In the genomic region with DNA sequence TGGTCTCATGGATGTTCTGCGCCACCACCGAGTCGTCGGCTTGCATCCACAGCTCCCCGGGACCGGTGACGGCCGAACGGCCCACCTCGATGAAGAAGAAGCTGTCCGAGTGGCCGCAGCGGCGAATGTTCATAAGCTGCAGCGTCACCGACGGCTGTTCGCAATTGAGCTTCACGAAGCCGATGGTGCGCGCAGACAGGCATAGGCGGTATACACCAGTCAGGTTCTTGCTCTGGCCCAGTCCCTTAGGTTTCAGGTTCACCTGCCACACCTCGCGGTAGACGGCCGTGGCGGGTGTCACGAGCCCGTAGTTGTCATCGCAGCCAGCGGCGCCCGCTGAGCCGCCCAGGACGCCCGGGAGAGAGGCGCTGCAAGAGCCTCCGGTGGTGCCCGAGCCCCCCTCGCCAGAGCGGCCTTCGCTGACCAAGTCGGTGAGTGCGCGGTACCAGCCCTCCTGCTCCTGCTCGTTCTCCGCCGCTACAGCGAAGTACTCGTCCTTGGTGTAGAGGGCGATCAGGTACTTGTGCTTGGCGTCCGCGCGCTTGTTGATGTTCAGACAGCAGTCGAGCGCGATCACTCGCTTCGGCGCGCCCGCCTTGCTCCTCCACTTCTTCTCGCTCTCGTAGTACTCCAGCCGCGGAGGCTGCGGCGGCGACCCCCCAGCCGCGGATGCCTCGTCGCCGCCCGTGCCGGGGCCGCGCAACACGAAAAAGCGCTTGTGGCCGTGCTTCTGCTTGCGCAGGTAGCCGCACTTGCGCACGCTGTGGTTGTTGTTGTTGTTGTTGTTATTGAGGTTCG, we compare ENCODE assay signal across 8 mouse cellular contexts. TPM values are rescaled to one million over a fixed set of nuclear protein-coding genes. Genes with fewer than 3 reads are reported as not detected.
A peak's percentile ranks its signal among the peaks of the same experiment; 100 is the strongest.
DNase-seq lines count a peak whose midpoint lies in the region; ATAC-seq and TF ChIP-seq lines count a peak whose summit lies in the region.

No protein-coding gene starts in this region.

- H3K4me2 ChIP-seq in intestine, embryonic 16.5 days (ENCODE audit: low read depth, low read length): peak overlapping the region; percentile 85
- H3K4me2 ChIP-seq in neural tube, embryonic 11.5 days (ENCODE audit: low read depth): peak overlapping the region; percentile 79

- H3K79me2 ChIP-seq in liver, adult 2 months (ENCODE audit: control insufficient read depth, insufficient read depth, low read length): peaks cover 44% of the 10 kb centered on the region

- H3K9ac ChIP-seq in intestine, embryonic 16.5 days (ENCODE audit: low read depth, low read length): peak overlapping the region; percentile 91
- peak overlapping the region; percentile 94 for H3K9ac ChIP-seq in liver, adult 2 months (ENCODE audit: low read depth, low read length)
- H3K9ac ChIP-seq in neural tube, embryonic 11.5 days (ENCODE audit: low read length): peak overlapping the region; percentile 87

- TF ChIP-seq POLR2A in liver, adult 2 months (IDR thresholded peaks at IDR 0.05; ENCODE audit: extremely low read depth, insufficient read depth, low read length): no peak

- DNase-seq in A20 (ENCODE audit: low read depth, low spot score): peak; percentile 88
- DNase-seq in T-cell, adult 2 months (ENCODE audit: low spot score): peak; percentile 74
- DNase-seq in cerebellum, postnatal 4 days (ENCODE audit: low spot score in 2 of 2): peak; percentile 33 to 49
- DNase-seq in gastrocnemius, adult 2 months: peak; percentile 74
- peak; percentile 63 for DNase-seq in liver, adult 2 months (ENCODE audit: extremely low read depth, low read depth, low spot score)
- peak; percentile 68 for DNase-seq in neural tube, embryonic 11.5 days (ENCODE audit: low spot score)
- DNase-seq in testis, postnatal 14 days (ENCODE audit: low spot score): peak; percentile 29

- no peaks in the 10 kb centered on the region for H3K9me3 ChIP-seq in intestine, embryonic 16.5 days (ENCODE audit: control insufficient read depth, low read length)
- H3K9me3 ChIP-seq in neural tube, embryonic 11.5 days (ENCODE audit: control insufficient read depth, low read length): no peaks in the 10 kb centered on the region

- H3K4me3 ChIP-seq in gastrocnemius, adult 2 months: peak overlapping the region; percentile 96
- peak overlapping the region; percentile 90 for H3K4me3 ChIP-seq in intestine, embryonic 16.5 days (ENCODE audit: low read length)
- peak overlapping the region; percentile 77 for H3K4me3 ChIP-seq in liver, adult 2 months (ENCODE audit: insufficient read depth, low read depth, low read length)
- H3K4me3 ChIP-seq in neural tube, embryonic 11.5 days (ENCODE audit: low read depth, low read length): peak overlapping the region; percentile 87

- H3K36me3 ChIP-seq in intestine, embryonic 16.5 days (ENCODE audit: control insufficient read depth, insufficient read depth, low read length): peaks cover 5% of the 10 kb centered on the region; the same call in 1 of the 2 replicates
- no peaks in the 10 kb centered on the region for H3K36me3 ChIP-seq in liver, adult 2 months (ENCODE audit: control insufficient read depth, insufficient read depth, low read length)
- no peaks in the 10 kb centered on the region; the same call in 1 of the 2 replicates for H3K36me3 ChIP-seq in neural tube, embryonic 11.5 days (ENCODE audit: control insufficient read depth, insufficient read depth, low read length)

- no peak for ATAC-seq in intestine, embryonic 16.5 days
- ATAC-seq in neural tube, embryonic 11.5 days (ENCODE audit: insufficient read depth, low FRiP score, low TSS enrichment): no peak

- peaks cover 45% of the 10 kb centered on the region for H3K4me1 ChIP-seq in intestine, embryonic 16.5 days (ENCODE audit: control insufficient read depth, insufficient read depth, low read length)
- peaks cover 34% of the 10 kb centered on the region for H3K4me1 ChIP-seq in liver, adult 2 months (ENCODE audit: control insufficient read depth, insufficient read depth, low read length)
- peaks cover 42% of the 10 kb centered on the region for H3K4me1 ChIP-seq in neural tube, embryonic 11.5 days (ENCODE audit: control insufficient read depth, insufficient read depth, low read length)

- H3K27ac ChIP-seq in gastrocnemius, adult 2 months: peak overlapping the region; percentile 100
- H3K27ac ChIP-seq in intestine, embryonic 16.5 days (ENCODE audit: low read length): peak overlapping the region; percentile 96
- H3K27ac ChIP-seq in liver, adult 2 months (replicated peaks; ENCODE audit: insufficient read depth, low read depth, low read length): peak overlapping the region; percentile 45
- H3K27ac ChIP-seq in neural tube, embryonic 11.5 days (ENCODE audit: low read depth, low read length): peak overlapping the region; percentile 97

- intact Hi-C loops in gastrocnemius, adult 2 months (cut with DNase I): loop anchor here (2.0 to 5.0 kb wide), 6 partner anchors 85 to 569 kb away; no protein-coding TSS in a partner anchor

- WGBS in intestine, embryonic 16.5 days: under 1% methylated on average over 88 of the region's 88 CpGs
- WGBS in liver, adult 2 months: under 1% methylated on average over 88 of the region's 88 CpGs
- WGBS in neural tube, embryonic 11.5 days: under 1% methylated on average over 87 of the region's 88 CpGs

- no peaks in the 10 kb centered on the region for H3K27me3 ChIP-seq in intestine, embryonic 16.5 days (replicated peaks; ENCODE audit: control insufficient read depth, insufficient read depth, low read length)
- no peaks in the 10 kb centered on the region for H3K27me3 ChIP-seq in liver, adult 2 months (ENCODE audit: control insufficient read depth, insufficient read depth, low read length)
- H3K27me3 ChIP-seq in neural tube, embryonic 11.5 days (ENCODE audit: control insufficient read depth, insufficient read depth, low read length): no peaks in the 10 kb centered on the region

- no peak for TF ChIP-seq CTCF in gastrocnemius, adult 2 months (IDR thresholded peaks at IDR 0.05)
- TF ChIP-seq CTCF in liver, adult 2 months (IDR thresholded peaks at IDR 0.05; ENCODE audit: low read depth, low read length): no peak

RNA-seq across cellular contexts. Expression of gene Irs2, which starts 0.5 kb away (rescaled TPM):
- total RNA-seq in gastrocnemius, adult 2 months (2021): 10 to 100 TPM; 28.2 to 44.8 TPM
- 4.4 and 4.7 TPM in 2 replicates for polyA plus RNA-seq in intestine, embryonic 16.5 days (2015; fragmentation: Nextera tagmentation; extraction: Ambion mirVana)
- 8.6 and 19.2 TPM in 2 replicates for total RNA-seq in liver, adult 2 months (2014; rRNA removed)
- 4.8 and 5.7 TPM in 2 replicates for polyA plus RNA-seq in liver, adult 2 months (2012; rRNA removed)
- 6.3 and 6.9 TPM in 2 replicates for polyA plus RNA-seq in neural tube, embryonic 11.5 days (2014; fragmentation: Nextera tagmentation; extraction: Ambion mirVana)

Comparison
In these comparisons a context has a peak if more than half of its experiments do, and no peak if none do; other contexts are left out.
1. DNase-seq: peak in every context shown above with its lines; median percentile 88 in A20; 74 in T-cell, adult 2 months; 74 in gastrocnemius, adult 2 months; 68 in neural tube, embryonic 11.5 days; 63 in liver, adult 2 months; 41 in cerebellum, postnatal 4 days; 29 in testis, postnatal 14 days.
2. H3K27ac ChIP-seq: peak in every context shown above with its lines; median percentile 100 in gastrocnemius, adult 2 months; 97 in neural tube, embryonic 11.5 days; 96 in intestine, embryonic 16.5 days; 45 in liver, adult 2 months.